Mouse (Mus musculus) lung, embryonic 14.5 days (tissue): ENCODE data around the gene Glud1. TPM values are rescaled to one million over a fixed set of nuclear protein-coding genes. Genes with fewer than 3 reads are reported as not detected.

ENCODE experiments used
- ATAC-seq: fragments of 200-750 bp; cut with Nextera tagmentation; 2 replicates; pipeline ENCODE4 v1.8.0; 2017; ENCODE audit warnings: mild to moderate bottlenecking, moderate TSS enrichment, moderate library complexity; ENCODE audit not compliant: insufficient read depth
- DNase-seq: peaks from one replicate; pipeline ENCODE4 v3.0.0-alpha.2; 2015
- H3K27ac ChIP-seq: fragments of 300-500 bp; sonication (generic); 2 replicates; pipeline ENCODE4 v1.5.1; 2014; ENCODE audit warnings: low read depth, mild to moderate bottlenecking, moderate library complexity
- H3K27me3 ChIP-seq: fragments of 300-500 bp; sonication (generic); 2 replicates; pipeline ENCODE4 v1.6.1; 2014; ENCODE audit warnings: low read length, control low read depth; ENCODE audit not compliant: insufficient read depth
- H3K36me3 ChIP-seq: fragments of 300-500 bp; sonication (generic); 2 replicates; pipeline ENCODE4 v1.6.1; 2014; ENCODE audit warnings: control low read depth; ENCODE audit not compliant: insufficient read depth
- H3K4me1 ChIP-seq: fragments of 300-500 bp; sonication (generic); 2 replicates; pipeline ENCODE4 v1.6.1; 2014; ENCODE audit warnings: antibody characterized with exemption, control low read depth; ENCODE audit not compliant: insufficient read depth
- H3K4me2 ChIP-seq: fragments of 300-500 bp; sonication (generic); 2 replicates; pipeline ENCODE4 v1.6.1; 2014; ENCODE audit warnings: mild to moderate bottlenecking
- H3K4me3 ChIP-seq: fragments of 300-500 bp; sonication (generic); 2 replicates; pipeline ENCODE4 v1.5.1; 2014; ENCODE audit warnings: low read depth, low read length
- H3K9ac ChIP-seq: fragments of 300-500 bp; sonication (generic); 2 replicates; pipeline ENCODE4 v1.6.1; 2014
- H3K9me3 ChIP-seq: fragments of 300-500 bp; sonication (generic); 2 replicates; pipeline ENCODE4 v1.6.1; 2016; ENCODE audit warnings: low read depth, low read length, control low read depth
- CTCF ChIP-seq: IDR thresholded peaks from 2 replicates; pipeline ENCODE4 v1.5.1; 2016; ENCODE audit warnings: antibody characterized with exemption, low read depth
- WGBS: fragments of 180-500 bp; shearing (Covaris S2); extraction: QIAGEN DNeasy Blood & Tissue Kit; methylation state at CpG from one replicate; pipeline ENCODE4 v1.1.7; 2014; 5-methylcytosine and 5-hydroxymethylcytosine counted together
- polyA plus RNA-seq: library from polyadenylated mRNA; unstranded; fragments of >200 nt; fragmentation: Nextera tagmentation; extraction: Ambion mirVana; gene quantifications from 2 replicates; pipeline ENCODE4 v1.2.1, GENCODE M21; 2014

Glud1 gene
- polyA plus RNA-seq, 1 experiment from 2014 or later: 84.2 TPM

GRCm38 (mm10) chr14:34378560-34379331, 68.2 kb downstream of the Glud1 start:
- peak; percentile 57 for ATAC-seq
- peak overlapping the region; percentile 26; the same call in 1 of the 2 replicates for H3K4me2 ChIP-seq

GRCm38 (mm10) chr14:34382921-34383704, 72.6 kb downstream of the Glud1 start:
- no peak overlapping the region for H3K4me3 ChIP-seq
- H3K36me3 ChIP-seq: no peaks in the 10 kb centered on the region
- H3K9me3 ChIP-seq: no peaks in the 10 kb centered on the region
- TF ChIP-seq CTCF: no peak
- H3K4me1 ChIP-seq: no peaks in the 10 kb centered on the region
- no peaks in the 10 kb centered on the region for H3K27me3 ChIP-seq
- 94% methylated on average over 9 of the region's 9 CpGs for WGBS
- no peak overlapping the region for H3K4me2 ChIP-seq
- no peak overlapping the region for H3K9ac ChIP-seq
- ATAC-seq (no peak), DNase-seq (no peak)
- H3K27ac ChIP-seq: no peak overlapping the region

More at GRCm38 (mm10) chr14:34378560-34379331, 68.2 kb downstream of the Glud1 start:
- no peaks in the 10 kb centered on the region for H3K9me3 ChIP-seq
- DNase-seq: peak; percentile 53
- WGBS: 27% methylated on average over 11 of the region's 11 CpGs
- no peaks in the 10 kb centered on the region for H3K36me3 ChIP-seq
- H3K4me3 ChIP-seq: no peak overlapping the region
- no peak overlapping the region for H3K9ac ChIP-seq
- H3K4me1 ChIP-seq: no peaks in the 10 kb centered on the region
- no peak for TF ChIP-seq CTCF
- H3K27ac ChIP-seq: peak overlapping the region; percentile 47
- no peaks in the 10 kb centered on the region for H3K27me3 ChIP-seq

GRCm38 (mm10) chr14:34393295-34393694, 82.8 kb downstream of the Glud1 start:
- H3K9ac ChIP-seq: no peak overlapping the region
- H3K27ac ChIP-seq: no peak overlapping the region
- H3K4me3 ChIP-seq: no peak overlapping the region
- H3K4me2 ChIP-seq: no peak overlapping the region
- ATAC-seq (no peak), DNase-seq (no peak)
- H3K36me3 ChIP-seq: peaks cover 4% of the 10 kb centered on the region; the same call in 1 of the 2 replicates
- WGBS: 65% methylated on average over 4 of the region's 4 CpGs
- no peak for TF ChIP-seq CTCF
- no peaks in the 10 kb centered on the region for H3K27me3 ChIP-seq
- no peaks in the 10 kb centered on the region for H3K4me1 ChIP-seq
- H3K9me3 ChIP-seq: no peaks in the 10 kb centered on the region

Other genes starting within 250 kb of the Glud1 start
- gene Anxa8, start 224.7 kb upstream of the Glud1 start, polyA plus RNA-seq: 2.4 TPM in 2 replicates
- 0.30 TPM in 1 of 2 replicates, not detected in the other for gene A630023A22Rik, start 208.0 kb upstream of the Glud1 start, polyA plus RNA-seq
- gene Npy4r, start 158.2 kb upstream of the Glud1 start, polyA plus RNA-seq: 0.05 and 0.08 TPM in 2 replicates
- gene Gprin2, start 109.1 kb upstream of the Glud1 start, polyA plus RNA-seq: 0.18 and 0.19 TPM in 2 replicates
- gene Syt15, start 91.1 kb upstream of the Glud1 start, polyA plus RNA-seq: 0.42 TPM in 2 replicates
- gene Shld2, start 234 bp upstream of the Glud1 start, polyA plus RNA-seq: 9.9 and 10.7 TPM in 2 replicates
- not detected in 2 replicates for gene Fam25c, start 44.7 kb downstream of the Glud1 start, polyA plus RNA-seq
- 4.9 and 5.2 TPM in 2 replicates for gene Sncg, start 64.1 kb downstream of the Glud1 start, polyA plus RNA-seq
- gene Mmrn2, start 64.7 kb downstream of the Glud1 start, polyA plus RNA-seq: 9.9 and 12.1 TPM in 2 replicates
- gene Bmpr1a, start 192.6 kb downstream of the Glud1 start, polyA plus RNA-seq: 51.1 and 52.7 TPM in 2 replicates
- gene 9230112D13Rik, start 212.1 kb downstream of the Glud1 start, polyA plus RNA-seq: not detected in 2 replicates